Mouse (Mus musculus): ENCODE measurements around the gene Msmp.

Gene Msmp

GRCm38 (mm10) chr4:43584444-43585416 is at the start of gene Msmp:
Gene Msmp (minus strand): TSS chr4:43584494.
- no peak for DNase-seq (ENCODE audit: low read depth, low spot score)

GRCm38 (mm10) chr4:43633736-43634135 is 49.4 kb upstream of the Msmp start:
- no peak for DNase-seq (ENCODE audit: low read depth, low spot score)

GRCm38 (mm10) chr4:43633296-43633695 is 49.0 kb upstream of the Msmp start:
- no peak for DNase-seq (ENCODE audit: low read depth, low spot score)

GRCm38 (mm10) chr4:43631956-43632920 is 47.9 kb upstream of the Msmp start:
- no peak for DNase-seq (ENCODE audit: low read depth, low spot score)

- DNase-seq (ENCODE audit: low read depth, low spot score): peak; percentile 13
Observed at GRCm38 (mm10) chr4:43631046-43631955, 47.0 kb upstream of the Msmp start, which contains the start of gene Npr2. Gene Npr2 (plus strand): TSS chr4:43631935.

- peak; percentile 10 for DNase-seq (ENCODE audit: low read depth, low spot score)
Observed at GRCm38 (mm10) chr4:43630671-43631045, 46.4 kb upstream of the Msmp start.

GRCm38 (mm10) chr4:43630030-43630581 is 45.8 kb upstream of the Msmp start:
- DNase-seq (ENCODE audit: low read depth, low spot score): peak; percentile 88

- DNase-seq (ENCODE audit: low read depth, low spot score): no peak
Observed at GRCm38 (mm10) chr4:43629106-43629817, 45.0 kb upstream of the Msmp start.

GRCm38 (mm10) chr4:43620146-43620778 is 36.0 kb upstream of the Msmp start:
- DNase-seq (ENCODE audit: low read depth, low spot score): no peak

- DNase-seq (ENCODE audit: low read depth, low spot score): no peak
Observed at GRCm38 (mm10) chr4:43613060-43613730, 28.9 kb upstream of the Msmp start.

GRCm38 (mm10) chr4:43612534-43612933 is 28.2 kb upstream of the Msmp start:
- DNase-seq (ENCODE audit: low read depth, low spot score): no peak

- no peak for DNase-seq (ENCODE audit: low read depth, low spot score)
Observed at GRCm38 (mm10) chr4:43604751-43605685, 20.7 kb upstream of the Msmp start.

GRCm38 (mm10) chr4:43604099-43604498 is 19.8 kb upstream of the Msmp start:
- no peak for DNase-seq (ENCODE audit: low read depth, low spot score)

GRCm38 (mm10) chr4:43600195-43600934 is 16.1 kb upstream of the Msmp start:
- DNase-seq (ENCODE audit: low read depth, low spot score): no peak

- DNase-seq (ENCODE audit: low read depth, low spot score): no peak
Observed at GRCm38 (mm10) chr4:43598650-43599380, 14.5 kb upstream of the Msmp start.

GRCm38 (mm10) chr4:43598200-43598599 is 13.9 kb upstream of the Msmp start:
- no peak for DNase-seq (ENCODE audit: low read depth, low spot score)
